Mouse (Mus musculus) embryonic facial prominence, embryonic 13.5 days (tissue): ENCODE results near the gene 2810004N23Rik. TPM values are rescaled to one million over a fixed set of nuclear protein-coding genes. Genes with fewer than 3 reads are reported as not detected.

ENCODE experiments used
- ATAC-seq: fragments of 200-750 bp; cut with Nextera tagmentation; 2 replicates; pipeline ENCODE4 v1.8.0; 2017; ENCODE audit warnings: low read depth; ENCODE audit not compliant: insufficient number of reproducible peaks, insufficient read depth, low FRiP score, low TSS enrichment
- H3K27ac ChIP-seq: fragments of 300-500 bp; sonication (generic); 2 replicates; pipeline ENCODE4 v1.5.1; 2015; ENCODE audit warnings: moderate library complexity, mild to moderate bottlenecking, inconsistent platforms
- H3K27me3 ChIP-seq: fragments of 300-500 bp; sonication (generic); 2 replicates; pipeline ENCODE4 v1.6.1; 2015; ENCODE audit warnings: mild to moderate bottlenecking, inconsistent platforms
- H3K36me3 ChIP-seq: fragments of 300-500 bp; sonication (generic); 2 replicates; pipeline ENCODE4 v1.6.1; 2015; ENCODE audit warnings: mild to moderate bottlenecking, inconsistent platforms
- H3K4me1 ChIP-seq: fragments of 300-500 bp; sonication (generic); 2 replicates; pipeline ENCODE4 v1.6.1; 2015; ENCODE audit warnings: inconsistent platforms
- H3K4me2 ChIP-seq: fragments of 300-500 bp; sonication (generic); 2 replicates; pipeline ENCODE4 v1.6.1; 2015; ENCODE audit warnings: moderate library complexity, mild to moderate bottlenecking, inconsistent platforms
- H3K4me3 ChIP-seq: fragments of 300-500 bp; sonication (generic); 2 replicates; pipeline ENCODE4 v1.5.1; 2015; ENCODE audit warnings: mild to moderate bottlenecking, inconsistent platforms
- H3K9ac ChIP-seq: fragments of 300-500 bp; sonication (generic); 2 replicates; pipeline ENCODE4 v1.6.1; 2015; ENCODE audit warnings: mild to moderate bottlenecking, inconsistent platforms
- H3K9me3 ChIP-seq: fragments of 300-500 bp; sonication (generic); 2 replicates; pipeline ENCODE4 v1.6.1; 2016; ENCODE audit warnings: inconsistent platforms
- whole genome bisulfite sequencing: fragments of 180-500 bp; shearing (Covaris S2); methylation state at CpG from one replicate; pipeline ENCODE4 v1.1.7; 2015; ENCODE audit warnings: mixed read lengths; 5-methylcytosine and 5-hydroxymethylcytosine counted together
- polyA plus RNA-seq: library from polyadenylated mRNA; unstranded; fragments of >200 nt; fragmentation: Nextera tagmentation; extraction: Ambion mirVana; gene quantifications from 2 replicates; pipeline ENCODE4 v1.2.1, GENCODE M21; 2015

The 2810004N23Rik gene
- polyA plus RNA-seq, 1 experiment from 2014 or later = 53.9 TPM

DNA sequence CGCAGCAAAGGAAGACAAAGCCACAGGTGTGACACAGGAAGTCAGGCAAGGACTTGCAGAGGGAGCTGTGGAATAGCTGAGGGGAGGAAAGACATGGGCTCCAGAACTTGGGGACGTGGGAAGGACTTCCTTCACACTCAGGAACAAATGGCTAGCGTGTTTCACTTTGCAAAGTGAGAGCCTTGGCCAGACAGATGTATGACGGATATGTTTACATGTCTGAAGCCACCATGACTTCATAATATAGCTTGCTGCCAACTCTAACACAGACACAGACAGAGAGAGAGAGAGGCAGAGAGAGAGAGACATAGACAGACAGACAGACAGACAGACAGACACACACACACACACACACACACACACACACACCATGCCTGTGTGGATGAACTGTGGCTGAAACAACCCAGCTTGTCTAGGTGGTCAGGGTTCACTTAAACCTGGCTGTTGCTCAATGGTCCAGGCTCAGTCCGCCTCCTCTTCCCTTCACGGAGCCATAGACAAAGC, 43.3 kb downstream of the 2810004N23Rik start:
- H3K4me1 ChIP-seq = no peaks in the 10 kb centered on the region
- H3K4me2 ChIP-seq = no peak overlapping the region
- H3K4me3 ChIP-seq = no peak overlapping the region
- H3K9me3 ChIP-seq = peaks cover 8% of the 10 kb centered on the region
- 73% methylated on average over 6 of the region's 6 CpGs for WGBS
- ATAC-seq = no peak
- H3K36me3 ChIP-seq = no peaks in the 10 kb centered on the region
- H3K9ac ChIP-seq = no peak overlapping the region
- no peak overlapping the region for H3K27ac ChIP-seq
- H3K27me3 ChIP-seq = peaks cover 4% of the 10 kb centered on the region; the same call in 1 of the 2 replicates

GRCm38 (mm10) chr8:124817361-124817760, 45.6 kb downstream of the 2810004N23Rik start:
- WGBS = 79% methylated on average over 3 of the region's 3 CpGs
- ATAC-seq = no peak
- H3K9ac ChIP-seq = no peak overlapping the region

DNA sequence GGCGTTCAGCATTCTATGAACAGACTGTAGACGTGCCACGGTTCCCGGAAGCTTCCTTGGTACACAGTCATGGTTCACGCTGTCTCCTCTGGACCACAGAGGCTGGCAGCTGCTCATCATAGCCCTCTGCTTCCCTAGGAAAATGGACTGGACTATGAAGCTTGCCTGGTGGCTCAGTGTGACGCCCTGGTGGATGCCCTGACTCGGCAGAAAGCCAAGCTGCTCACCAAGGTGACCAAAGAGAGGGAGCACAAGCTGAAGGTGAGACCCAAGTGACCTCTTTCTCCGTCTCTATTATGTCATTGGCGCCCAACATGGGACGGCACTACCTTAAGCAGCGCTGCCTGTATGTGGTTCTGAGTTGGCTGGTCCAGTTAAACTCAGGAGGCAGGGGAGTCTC, 46.1 kb downstream of the 2810004N23Rik start:
- no peaks in the 10 kb centered on the region for H3K36me3 ChIP-seq
- H3K9ac ChIP-seq = no peak overlapping the region
- no peak overlapping the region for H3K4me3 ChIP-seq
- H3K4me1 ChIP-seq = no peaks in the 10 kb centered on the region
- no peak overlapping the region for H3K4me2 ChIP-seq
- peaks cover 8% of the 10 kb centered on the region for H3K9me3 ChIP-seq
- H3K27ac ChIP-seq = no peak overlapping the region
- no peak for ATAC-seq
- H3K27me3 ChIP-seq = peaks cover 4% of the 10 kb centered on the region; the same call in 1 of the 2 replicates
- WGBS = 89% methylated on average over 11 of the region's 11 CpGs

More at GRCm38 (mm10) chr8:124817361-124817760, 45.6 kb downstream of the 2810004N23Rik start:
- no peaks in the 10 kb centered on the region for H3K36me3 ChIP-seq
- no peak overlapping the region for H3K4me3 ChIP-seq
- no peak overlapping the region for H3K27ac ChIP-seq
- H3K9me3 ChIP-seq = peaks cover 8% of the 10 kb centered on the region
- H3K4me2 ChIP-seq = no peak overlapping the region
- peaks cover 4% of the 10 kb centered on the region; the same call in 1 of the 2 replicates for H3K27me3 ChIP-seq
- H3K4me1 ChIP-seq = no peaks in the 10 kb centered on the region

GRCm38 (mm10) chr8:124815870-124816269, 47.0 kb downstream of the 2810004N23Rik start:
- WGBS = 87% methylated on average over 12 of the region's 12 CpGs
- H3K4me1 ChIP-seq = no peaks in the 10 kb centered on the region
- peaks cover 8% of the 10 kb centered on the region for H3K9me3 ChIP-seq
- H3K27me3 ChIP-seq = peaks cover 4% of the 10 kb centered on the region; the same call in 1 of the 2 replicates
- H3K9ac ChIP-seq = no peak overlapping the region
- no peaks in the 10 kb centered on the region for H3K36me3 ChIP-seq
- no peak overlapping the region for H3K4me3 ChIP-seq
- H3K4me2 ChIP-seq = no peak overlapping the region
- no peak overlapping the region for H3K27ac ChIP-seq
- no peak for ATAC-seq

DNA sequence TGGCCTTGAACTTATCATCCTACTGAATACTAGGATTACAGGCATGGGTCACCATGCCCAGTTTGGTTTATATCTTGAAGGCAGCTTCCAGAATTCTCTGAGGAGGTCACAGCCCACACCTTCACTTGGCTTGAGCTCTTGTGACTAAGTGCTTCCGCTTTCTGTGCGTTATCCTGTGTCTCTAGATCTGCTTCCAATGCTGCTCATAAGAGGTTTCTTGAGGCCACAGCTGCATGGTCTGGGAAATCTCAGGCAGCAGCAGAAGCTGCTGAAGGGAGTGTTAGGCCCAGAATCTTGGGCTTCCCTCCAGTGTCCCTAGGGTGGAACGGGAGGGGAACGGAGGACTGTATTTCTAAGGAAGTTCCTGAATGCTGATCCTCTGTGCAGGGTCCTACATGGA, 49.6 kb downstream of the 2810004N23Rik start:
- Histone ChIP-seq H3K27ac (no peak overlapping the region), H3K4me3 (no peak overlapping the region), H3K27me3 (no peaks in the 10 kb centered on the region), H3K4me1 (no peaks in the 10 kb centered on the region), H3K36me3 (no peaks in the 10 kb centered on the region), H3K4me2 (no peak overlapping the region), H3K9me3 (peaks cover 8% of the 10 kb centered on the region), H3K9ac (no peak overlapping the region)
- no peak for ATAC-seq
- WGBS = 88% methylated on average over 4 of the region's 4 CpGs

- Histone ChIP-seq H3K4me1 (no peaks in the 10 kb centered on the region), H3K4me2 (no peak overlapping the region), H3K9ac (no peak overlapping the region), H3K36me3 (no peaks in the 10 kb centered on the region), H3K9me3 (no peaks in the 10 kb centered on the region), H3K27ac (no peak overlapping the region), H3K27me3 (no peaks in the 10 kb centered on the region), H3K4me3 (no peak overlapping the region)
- 52% methylated on average over 9 of the region's 9 CpGs for WGBS
- ATAC-seq = no peak; the same call in 1 of the 2 replicates
Observed at GRCm38 (mm10) chr8:124810689-124811394, 52.1 kb downstream of the 2810004N23Rik start.

DNA sequence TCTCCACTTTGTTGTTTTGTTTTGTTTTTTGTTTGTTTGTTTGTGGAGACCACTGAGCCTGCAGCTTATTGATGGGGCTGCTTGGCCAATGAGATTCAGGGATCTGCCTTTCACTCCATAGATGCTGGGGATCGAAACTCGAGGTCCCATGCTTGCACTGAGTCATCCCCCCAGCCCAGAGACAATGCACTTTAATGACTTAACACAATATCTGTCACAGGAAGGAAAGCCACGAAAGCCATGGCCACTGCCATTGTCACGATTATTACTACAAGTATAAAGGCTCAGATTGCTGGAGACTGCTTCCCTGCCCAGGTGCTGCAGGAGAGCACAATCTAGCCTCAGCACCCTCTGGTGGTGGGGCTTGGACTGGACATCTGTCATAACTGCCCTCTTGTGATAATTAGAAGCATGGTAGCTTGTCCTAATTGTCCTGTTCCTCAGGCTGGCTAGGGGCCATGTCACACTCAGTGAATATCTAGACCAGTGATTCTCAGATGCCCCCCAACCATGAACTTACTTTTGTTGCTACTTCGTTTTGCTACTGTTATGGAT, 52.8 kb downstream of the 2810004N23Rik start:
- Histone ChIP-seq H3K36me3 (no peaks in the 10 kb centered on the region), H3K9me3 (no peaks in the 10 kb centered on the region), H3K4me3 (no peak overlapping the region), H3K27me3 (no peaks in the 10 kb centered on the region), H3K27ac (no peak overlapping the region), H3K9ac (no peak overlapping the region), H3K4me2 (no peak overlapping the region), H3K4me1 (no peaks in the 10 kb centered on the region)
- WGBS = 66% methylated on average over 5 of the region's 5 CpGs
- no peak for ATAC-seq

- no peaks in the 10 kb centered on the region for H3K4me1 ChIP-seq
- no peak overlapping the region for H3K9ac ChIP-seq
- no peak overlapping the region for H3K4me3 ChIP-seq
- H3K27ac ChIP-seq = no peak overlapping the region
- 56% methylated on average over 2 of the region's 2 CpGs for WGBS
- ATAC-seq = no peak
- no peaks in the 10 kb centered on the region for H3K36me3 ChIP-seq
- H3K9me3 ChIP-seq = no peaks in the 10 kb centered on the region
- H3K27me3 ChIP-seq = peaks cover 1% of the 10 kb centered on the region; the same call in 1 of the 2 replicates
- no peak overlapping the region for H3K4me2 ChIP-seq
Observed at GRCm38 (mm10) chr8:124809419-124809818, 53.5 kb downstream of the 2810004N23Rik start.

GRCm38 (mm10) chr8:124805990-124806389, 56.9 kb downstream of the 2810004N23Rik start:
- H3K9ac ChIP-seq = no peak overlapping the region
- 86% methylated on average over 4 of the region's 4 CpGs for WGBS
- ATAC-seq = no peak
- no peaks in the 10 kb centered on the region for H3K9me3 ChIP-seq
- no peak overlapping the region for H3K4me3 ChIP-seq
- H3K27me3 ChIP-seq = peaks cover 9% of the 10 kb centered on the region
- no peaks in the 10 kb centered on the region for H3K36me3 ChIP-seq
- no peaks in the 10 kb centered on the region for H3K4me1 ChIP-seq
- H3K27ac ChIP-seq = no peak overlapping the region
- no peak overlapping the region for H3K4me2 ChIP-seq

DNA sequence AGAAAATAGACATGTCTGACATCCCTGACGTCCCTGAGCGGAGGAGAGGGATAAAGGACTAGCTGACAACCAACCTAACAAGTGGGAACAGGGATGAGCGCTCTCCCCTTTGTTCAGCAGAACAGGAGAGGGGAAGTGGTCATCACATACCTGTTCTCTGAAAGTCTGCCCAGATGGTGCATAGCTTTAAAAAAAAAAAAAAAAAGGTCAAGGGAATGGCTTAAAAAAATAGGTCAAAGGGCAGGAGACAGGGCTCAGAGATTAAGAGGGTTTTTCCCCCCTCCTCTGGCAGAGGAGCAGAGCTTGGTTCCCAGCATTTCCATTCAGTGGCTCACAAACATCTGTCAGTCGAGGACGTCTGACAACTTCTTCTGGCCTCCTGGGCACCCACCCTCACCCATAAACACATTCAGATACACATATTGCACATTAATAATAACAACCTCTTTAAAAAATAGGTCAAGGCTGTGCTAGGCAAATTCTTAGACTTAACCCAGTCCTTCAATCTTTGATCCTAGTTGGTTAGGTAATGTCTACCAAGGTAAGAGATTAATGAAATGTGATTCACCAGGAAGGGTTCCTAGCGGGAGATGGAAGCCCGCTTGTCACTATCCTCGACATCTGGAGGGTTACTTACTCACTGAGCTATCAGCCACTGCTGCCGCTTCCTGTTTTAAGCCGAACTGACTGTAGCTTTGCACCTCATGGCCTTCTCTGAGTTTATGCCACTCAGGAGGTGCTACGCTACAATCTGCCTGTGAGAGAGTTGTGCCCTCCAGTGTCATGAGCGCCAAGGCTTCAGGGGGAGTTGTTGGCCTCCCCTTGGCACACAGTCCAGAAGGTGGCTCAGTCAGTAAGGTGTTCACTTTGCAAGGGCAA, 58.9 kb downstream of the 2810004N23Rik start:
- Histone ChIP-seq H3K9ac (no peak overlapping the region), H3K27me3 (peaks cover 11% of the 10 kb centered on the region), H3K4me1 (no peaks in the 10 kb centered on the region), H3K4me2 (no peak overlapping the region), H3K4me3 (no peak overlapping the region), H3K9me3 (no peaks in the 10 kb centered on the region), H3K36me3 (no peaks in the 10 kb centered on the region), H3K27ac (no peak overlapping the region)
- ATAC-seq = no peak
- WGBS = 66% methylated on average over 12 of the region's 12 CpGs

DNA sequence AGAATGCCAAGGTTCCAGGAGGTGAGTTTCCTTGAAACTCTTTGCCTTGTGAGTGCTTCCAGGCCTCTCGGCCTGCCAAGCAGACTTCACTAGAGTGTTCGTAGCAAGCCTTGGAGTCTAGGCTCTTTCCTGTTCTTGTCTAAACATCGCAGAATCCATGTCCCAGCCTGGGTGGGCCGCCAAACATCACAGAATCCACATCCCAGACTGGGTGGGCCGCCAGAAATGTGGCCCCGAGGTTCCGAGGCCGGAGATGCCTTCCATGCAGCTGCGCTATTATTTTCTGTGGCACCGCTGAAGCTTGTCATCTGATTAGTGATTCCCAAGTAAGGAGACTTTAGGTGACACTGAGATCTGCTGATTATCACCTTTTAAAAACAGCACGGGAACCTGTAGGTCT, 62.4 kb downstream of the 2810004N23Rik start:
- Histone ChIP-seq H3K27ac (no peak overlapping the region), H3K9me3 (no peaks in the 10 kb centered on the region), H3K27me3 (peaks cover 38% of the 10 kb centered on the region), H3K4me3 (no peak overlapping the region), H3K9ac (no peak overlapping the region), H3K36me3 (no peaks in the 10 kb centered on the region), H3K4me1 (no peaks in the 10 kb centered on the region), H3K4me2 (no peak overlapping the region)
- WGBS = 40% methylated on average over 11 of the region's 11 CpGs
- ATAC-seq = no peak
